Mouse (Mus musculus) bone marrow, adult 2 months (tissue): ENCODE results near the gene Pif1.

Experiments used
- CTCF ChIP-seq: fragments of 200-500 bp; IDR thresholded peaks from 2 replicates; pipeline ENCODE4 v1.5.1; 2011; ENCODE audit warnings: low read length, control low read depth; ENCODE audit not compliant: control insufficient read depth, insufficient read depth
- POLR2A ChIP-seq: fragments of 200-500 bp; IDR thresholded peaks from 2 replicates; pipeline ENCODE4 v1.6.1; 2011; ENCODE audit warnings: low read depth, mild to moderate bottlenecking, control low read depth, low read length, borderline replicate concordance; ENCODE audit not compliant: control insufficient read depth

DNA sequence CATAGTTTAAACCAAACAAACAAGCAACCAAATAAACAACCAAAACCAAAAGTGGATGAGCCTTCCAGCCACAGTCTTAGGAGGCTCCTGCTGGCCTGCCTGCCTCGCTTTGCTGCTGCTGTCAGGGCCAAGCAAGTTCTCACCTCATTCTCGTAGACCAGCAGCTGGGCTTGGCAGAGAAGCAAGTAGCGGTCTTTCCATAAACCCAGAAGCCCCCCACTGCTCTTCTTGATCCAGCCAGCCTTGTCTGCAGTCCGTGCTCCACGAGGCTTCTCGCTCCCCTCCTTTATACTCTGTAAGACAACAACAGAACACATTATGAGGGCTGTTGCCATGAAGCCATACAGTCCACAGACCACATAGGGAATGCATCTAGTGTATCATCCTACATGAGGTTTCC lies 14.1 kb upstream of the Pif1 start:
- TF ChIP-seq CTCF (no peak), POLR2A (no peak)
